Mouse (Mus musculus) gonadal fat pad, adult 2 months (tissue): ENCODE results near the gene Gm28845. TPM values are rescaled to one million over a fixed set of nuclear protein-coding genes. Genes with fewer than 3 reads are reported as not detected.

Experiments
- DNase-seq: peaks from one replicate; pipeline ENCODE4 v3.0.0-alpha.2; 2012; ENCODE audit warnings: low read depth
- polyA plus RNA-seq: library from polyadenylated mRNA; depleted of rRNA; stranded (reverse); fragments of >200 nt; gene quantifications from 2 replicates; pipeline ENCODE4 v1.2.3, GENCODE M21; 2012; rRNA removed

Gene Gm28845
- not detected in 2 replicates for polyA plus RNA-seq

DNA sequence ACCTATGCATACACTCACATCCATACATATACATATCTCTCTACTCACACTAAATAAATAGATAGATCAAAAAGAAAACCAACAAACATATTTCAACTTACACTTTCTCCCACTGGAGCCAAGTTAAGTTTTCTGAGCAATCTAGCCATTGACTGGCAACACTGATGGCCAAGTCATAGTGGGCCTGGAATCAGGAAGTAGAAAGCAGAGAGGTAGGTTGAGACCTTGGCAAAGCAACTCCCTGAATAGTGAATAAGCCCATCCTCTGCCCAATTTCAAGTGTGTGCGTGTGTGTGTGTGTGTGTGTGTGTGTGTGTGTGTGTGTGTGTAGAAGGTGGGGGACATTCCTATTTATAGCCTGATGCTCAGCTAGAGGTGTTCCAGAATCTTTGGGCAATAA is at the start of gene Gm28845:
TSS of gene Gm28845 (minus strand) at position 121 of the 400 bp plus-strand sequence.
- DNase-seq: no peak

DNA sequence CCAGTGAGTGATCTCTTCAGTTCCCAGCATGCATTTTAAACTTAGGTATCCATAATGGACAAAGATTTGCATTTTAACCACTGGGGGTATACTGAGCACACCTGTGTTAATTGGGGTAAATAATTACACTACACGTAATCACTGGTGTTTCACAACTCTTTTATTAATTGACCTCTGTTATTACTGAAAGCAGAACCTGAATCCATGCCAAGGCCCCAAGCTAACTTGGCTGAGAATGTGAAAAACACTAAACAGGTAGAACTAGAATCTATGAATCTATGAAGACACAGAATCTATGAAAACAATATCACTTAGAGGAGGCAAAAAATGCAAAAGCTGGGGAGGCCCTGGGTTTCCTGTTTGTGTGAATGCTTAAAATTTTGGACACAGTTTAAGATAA is 48.1 kb upstream of the Gm28845 start:
- DNase-seq: no peak

DNA sequence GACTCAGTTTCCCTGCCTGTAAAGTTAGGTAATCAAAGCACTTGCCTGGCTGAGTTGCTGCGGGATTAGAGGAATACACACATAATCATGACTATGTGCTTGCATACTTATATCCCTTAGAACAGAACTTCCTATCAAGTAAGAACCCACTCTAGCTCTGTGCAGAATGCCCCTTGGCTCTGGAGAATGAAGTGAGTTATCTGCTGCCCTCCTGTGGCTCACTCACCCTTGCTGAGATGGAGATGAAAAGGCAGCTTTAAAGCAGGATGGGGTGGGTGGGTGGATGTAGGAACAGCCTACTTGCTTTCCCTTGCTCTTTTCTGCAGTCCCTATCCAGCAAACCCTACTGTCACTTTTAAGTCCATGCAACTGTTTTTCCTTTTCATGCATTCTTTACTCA is 42.9 kb upstream of the Gm28845 start:
- DNase-seq: no peak

DNA sequence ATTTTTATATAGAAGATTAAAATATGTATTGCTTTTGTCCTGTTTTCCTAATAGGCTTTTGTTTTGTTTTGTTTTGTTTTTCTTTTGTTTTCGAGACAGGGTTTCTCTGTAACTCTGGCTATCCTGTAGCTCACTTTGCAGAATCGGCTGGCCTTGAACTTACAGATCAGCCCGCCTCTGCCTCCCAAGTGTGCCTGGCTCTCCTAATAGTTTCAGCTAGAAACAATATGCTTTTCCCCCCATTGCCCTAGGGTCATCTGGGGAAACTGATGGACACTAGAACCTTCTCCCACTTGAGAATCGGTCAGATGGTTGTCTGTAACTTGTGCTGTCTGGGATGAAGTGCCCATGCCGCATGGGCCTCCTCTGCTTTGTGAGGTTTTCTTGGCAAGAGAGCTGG is 36.8 kb upstream of the Gm28845 start:
- DNase-seq: no peak

DNA sequence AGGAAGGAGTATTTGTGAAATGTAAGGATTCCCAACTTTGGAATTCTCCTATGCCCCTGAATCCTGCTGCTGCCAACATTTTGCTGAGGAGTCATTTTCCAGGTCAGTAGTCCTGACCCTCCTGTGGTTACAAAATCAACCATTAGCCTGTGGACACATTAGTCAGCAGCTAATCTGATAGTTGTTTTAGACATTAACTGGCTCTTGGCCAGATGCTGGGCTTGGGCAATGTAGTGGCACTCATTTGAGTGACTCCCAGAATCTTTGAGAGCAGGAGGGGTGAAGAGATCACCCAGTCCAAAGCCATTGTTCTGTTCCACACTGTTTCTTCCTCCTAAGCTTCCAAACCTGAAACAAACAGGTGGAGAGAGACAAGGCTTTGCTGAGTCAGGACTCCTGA is 35.5 kb upstream of the Gm28845 start:
- no peak for DNase-seq

DNA sequence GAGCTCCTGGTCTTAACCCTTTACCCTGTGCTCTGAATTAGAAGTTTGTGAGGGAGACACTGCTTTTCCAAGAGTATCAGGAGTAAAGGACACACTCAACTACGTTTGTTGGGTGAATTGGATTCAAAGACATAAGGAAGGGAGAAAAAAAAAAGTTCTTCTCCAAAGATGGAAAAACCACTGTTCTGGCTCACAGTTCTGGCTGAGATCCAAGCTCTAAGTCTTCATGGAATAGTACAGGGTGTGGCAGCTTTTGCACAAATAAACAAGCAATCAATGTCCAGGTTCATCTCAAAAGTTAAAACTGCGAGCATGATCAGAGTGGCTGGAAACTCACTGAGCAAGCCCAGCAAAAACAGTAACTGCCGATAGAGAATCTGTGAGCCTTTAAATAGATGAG is 28.6 kb upstream of the Gm28845 start:
- DNase-seq: no peak

DNA sequence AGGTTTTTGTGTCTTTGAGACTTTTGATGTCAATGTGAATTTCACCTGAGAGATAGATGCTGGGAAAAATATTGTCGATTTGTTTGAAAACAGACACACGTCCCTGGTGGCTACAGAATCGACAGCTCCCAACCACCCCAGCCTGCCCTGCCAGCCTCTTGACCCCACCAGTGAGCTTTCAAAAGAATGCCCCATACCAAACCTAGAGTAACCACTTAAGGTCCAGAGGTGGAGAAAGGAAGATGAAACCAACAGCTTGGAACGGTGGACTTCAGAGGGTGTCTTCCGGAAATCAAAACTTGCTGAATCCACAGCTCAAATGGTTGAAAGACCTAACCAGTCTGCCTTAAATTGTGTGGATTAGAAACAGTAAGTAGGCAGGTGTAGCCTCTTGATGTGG is 28.0 kb upstream of the Gm28845 start:
- DNase-seq: no peak

DNA sequence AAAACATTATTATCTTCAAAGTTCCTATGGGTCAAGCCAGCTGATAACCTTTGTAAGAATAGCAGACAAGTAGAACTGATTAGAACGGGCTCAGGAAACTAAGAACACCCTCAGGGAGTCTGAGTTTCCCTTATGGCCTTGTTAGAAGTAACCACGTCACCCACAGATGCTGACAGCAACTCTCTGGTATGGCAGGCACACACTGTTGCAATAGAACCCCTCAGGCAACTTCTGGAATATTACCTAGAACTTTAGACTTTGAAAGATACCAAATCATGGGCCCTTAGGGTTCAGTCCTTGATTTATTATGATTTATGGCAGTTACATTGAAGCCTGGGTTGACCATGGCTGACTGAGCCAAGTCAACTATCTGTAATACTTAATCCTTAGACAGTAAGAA is 27.2 kb upstream of the Gm28845 start:
- no peak for DNase-seq

DNA sequence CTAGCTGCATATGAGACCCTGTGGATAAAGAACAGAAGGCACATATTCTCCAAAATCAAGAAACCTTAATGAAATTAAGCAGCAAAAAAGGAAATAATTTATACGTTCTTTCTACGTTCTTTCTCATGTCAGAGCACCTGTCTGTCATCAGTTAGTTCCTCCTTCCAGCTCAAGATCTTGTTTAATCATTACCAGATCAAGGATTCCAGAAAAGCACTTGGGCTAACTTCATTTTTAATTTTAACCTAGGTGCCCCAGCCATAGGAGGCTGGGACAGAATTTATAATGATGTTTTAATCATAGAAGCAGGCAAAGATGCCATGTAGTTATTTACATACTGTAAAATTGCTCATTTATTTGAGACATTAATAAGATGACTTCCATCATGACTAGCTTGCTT is 25.4 kb upstream of the Gm28845 start:
- DNase-seq: no peak

DNA sequence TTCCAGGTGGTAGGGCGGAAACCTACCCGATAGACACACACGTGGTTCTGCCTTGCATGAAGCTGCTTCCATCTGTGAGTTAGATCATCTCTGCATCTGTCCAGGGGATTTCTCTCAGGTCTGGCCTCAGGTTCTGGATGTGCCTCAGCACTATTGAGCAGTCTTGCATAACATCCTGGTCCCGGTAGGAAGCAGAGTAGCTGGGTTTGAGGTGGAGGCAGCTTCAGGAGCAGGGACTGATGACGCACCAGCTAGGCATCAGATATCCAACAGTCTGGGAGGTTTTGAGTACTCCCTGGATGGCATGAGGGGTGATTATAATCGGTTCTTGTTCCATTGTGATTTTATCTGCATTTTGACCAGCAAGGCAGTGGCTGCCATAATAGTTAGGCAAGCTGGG is 18.2 kb upstream of the Gm28845 start:
- DNase-seq: no peak

DNA sequence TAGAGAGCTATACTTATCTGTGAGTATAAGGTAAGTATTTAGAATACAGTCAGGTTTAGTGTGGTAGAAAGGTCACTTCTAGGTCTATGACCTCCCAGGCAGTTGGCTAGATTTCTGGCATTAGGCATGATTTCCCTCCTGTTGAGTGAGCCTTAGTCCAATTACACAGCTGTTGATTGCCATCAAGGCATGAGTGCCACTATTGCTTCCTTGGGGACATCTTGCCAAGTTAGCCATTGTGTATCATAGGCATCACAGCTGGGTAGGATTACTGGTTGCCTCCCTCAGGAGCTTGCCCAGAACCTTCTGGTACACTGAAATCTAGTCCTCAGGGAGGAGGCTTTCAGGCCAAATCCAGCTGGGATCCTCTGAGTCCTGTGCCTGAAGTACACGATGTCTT is 13.5 kb upstream of the Gm28845 start:
- no peak for DNase-seq

DNA sequence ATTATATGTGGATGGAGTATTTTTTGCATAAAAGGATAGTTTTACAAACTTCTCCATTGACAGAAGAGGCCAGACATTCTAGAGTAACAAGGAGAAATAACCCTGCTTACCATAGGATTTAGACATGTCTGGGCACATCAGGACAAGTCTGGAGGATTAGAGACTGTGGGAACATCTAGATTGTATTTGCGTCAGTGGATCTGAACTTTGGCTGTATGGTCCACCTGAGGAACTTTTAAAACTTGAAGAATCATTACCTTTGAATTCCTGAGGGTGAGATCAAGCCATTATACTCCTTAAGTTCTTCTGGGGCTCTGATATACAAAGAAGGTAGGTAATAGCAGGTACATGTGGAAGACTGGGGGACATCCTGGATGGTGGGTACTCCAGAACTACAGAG is 12.3 kb upstream of the Gm28845 start:
- no peak for DNase-seq

DNA sequence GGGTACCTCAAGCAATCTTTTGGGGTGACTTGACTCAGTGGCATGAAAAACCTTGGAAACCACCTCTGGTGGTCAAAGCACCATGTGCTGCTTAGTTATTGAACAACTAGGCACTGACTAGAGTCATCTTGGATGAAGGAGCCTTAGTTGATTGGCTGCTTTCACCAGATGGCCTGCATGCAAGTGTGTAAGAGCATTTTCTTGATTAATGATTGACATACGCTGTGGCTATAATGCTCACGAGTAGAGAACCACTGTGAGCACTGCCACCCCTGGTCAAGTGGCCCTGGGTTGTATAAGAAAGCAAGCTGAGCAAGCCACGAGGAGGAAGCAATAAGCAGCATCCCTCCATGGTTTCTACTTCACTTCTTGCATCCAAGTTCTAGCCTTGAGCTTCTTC is 10.9 kb upstream of the Gm28845 start:
- no peak for DNase-seq

DNA sequence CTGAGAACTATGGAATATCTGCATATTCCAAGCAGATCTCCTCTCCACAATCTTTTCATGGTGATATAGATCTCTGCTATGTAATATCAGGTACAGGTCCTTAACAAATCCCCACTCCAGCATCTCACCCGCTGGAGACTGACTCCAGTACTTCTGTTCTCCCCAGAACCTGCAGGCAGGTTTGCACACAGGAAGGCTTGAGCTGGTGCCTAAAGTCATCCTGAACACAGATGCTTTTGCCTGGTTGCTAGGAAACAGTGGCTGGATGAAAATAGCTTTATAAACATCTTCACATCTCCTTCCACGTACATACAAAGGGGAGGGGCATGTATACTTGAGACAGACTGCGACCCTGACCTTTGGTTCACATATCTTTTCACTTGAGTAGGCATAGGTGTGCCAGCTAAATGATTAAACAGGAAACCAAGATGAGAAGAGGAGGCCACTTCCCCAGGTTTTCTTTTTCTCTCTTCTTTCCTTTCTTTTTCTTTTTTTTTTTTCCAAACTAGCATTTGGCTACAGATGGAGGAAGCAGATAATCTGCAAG is 10.3 kb upstream of the Gm28845 start:
- no peak for DNase-seq

DNA sequence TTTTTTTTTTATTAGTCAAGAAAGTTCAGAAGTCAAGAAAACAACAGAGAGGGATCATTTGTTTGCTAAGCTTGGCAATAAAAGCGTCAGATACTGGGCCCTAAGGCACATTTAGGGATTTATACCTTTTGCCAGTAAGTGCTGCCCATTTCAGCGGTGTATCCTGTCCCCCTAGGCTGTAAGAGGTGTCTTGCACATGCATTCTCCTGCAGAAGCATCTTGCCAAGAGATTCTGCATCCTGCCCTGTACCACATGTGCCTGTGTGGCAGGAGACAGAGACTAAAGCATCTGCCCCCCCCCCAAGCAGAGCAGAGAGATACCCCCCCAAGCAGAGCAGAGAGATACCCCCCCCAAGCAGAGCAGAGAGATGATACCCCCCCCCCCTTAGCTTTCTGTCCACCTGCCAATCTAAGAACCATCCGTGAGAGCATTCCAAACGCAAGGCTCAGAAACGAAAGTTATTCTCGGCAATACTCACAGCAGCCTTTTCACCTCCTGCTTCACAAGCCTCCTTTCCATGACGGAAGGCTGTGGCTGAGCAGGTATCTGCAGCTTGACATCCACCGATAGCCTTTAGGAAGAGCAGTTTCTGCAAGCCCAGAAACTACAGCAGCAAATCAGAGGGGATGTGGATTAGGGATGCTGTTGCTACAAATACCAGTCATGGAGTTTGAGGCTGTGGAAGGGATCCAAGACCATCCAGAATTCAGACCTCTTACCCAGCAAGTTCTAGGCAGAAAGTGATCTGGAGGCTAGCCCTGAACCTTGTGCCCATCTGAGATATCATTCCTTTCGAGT is 3.4 kb upstream of the Gm28845 start, which contains the start of gene D630023F18Rik:
TSS of gene D630023F18Rik (minus strand) at position 641 of the 799 bp plus-strand sequence.
- DNase-seq: no peak

DNA sequence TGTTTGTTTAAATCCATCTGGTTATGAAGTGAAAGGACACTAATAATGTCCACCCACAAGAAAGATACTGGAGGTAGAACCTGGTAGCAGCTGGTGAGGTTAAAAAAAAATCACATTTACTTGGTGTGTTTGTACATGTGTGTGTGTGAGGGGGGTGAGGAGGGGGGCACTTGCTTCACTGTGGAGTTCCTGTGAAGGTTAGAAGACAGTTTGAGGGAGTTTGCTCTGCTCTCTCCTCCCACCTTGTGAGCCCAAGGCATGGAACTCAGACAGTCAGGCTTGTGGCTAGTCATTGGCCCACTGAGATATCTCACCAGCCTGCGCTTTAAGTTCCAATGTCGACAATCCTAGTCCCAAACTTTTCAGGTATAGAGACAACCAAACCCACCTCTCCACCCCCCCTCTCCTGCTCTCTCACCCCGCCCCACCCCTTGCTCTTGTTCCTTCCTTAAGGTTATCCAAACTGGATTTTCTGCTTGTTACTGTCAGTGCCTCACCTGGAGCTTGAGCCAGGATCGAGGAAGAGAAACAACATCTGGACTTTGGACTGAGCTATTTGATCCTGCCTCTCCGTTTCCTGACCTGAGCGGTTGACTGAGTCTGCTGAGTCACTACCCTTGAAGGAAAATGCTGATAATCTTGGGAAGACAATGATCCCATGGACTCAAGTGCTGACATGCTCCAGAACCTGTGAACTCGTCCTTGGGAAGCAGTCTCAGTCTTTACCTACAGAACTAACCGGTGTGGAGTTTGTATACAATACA is 1.0 kb downstream of the Gm28845 start:
- no peak for DNase-seq

DNA sequence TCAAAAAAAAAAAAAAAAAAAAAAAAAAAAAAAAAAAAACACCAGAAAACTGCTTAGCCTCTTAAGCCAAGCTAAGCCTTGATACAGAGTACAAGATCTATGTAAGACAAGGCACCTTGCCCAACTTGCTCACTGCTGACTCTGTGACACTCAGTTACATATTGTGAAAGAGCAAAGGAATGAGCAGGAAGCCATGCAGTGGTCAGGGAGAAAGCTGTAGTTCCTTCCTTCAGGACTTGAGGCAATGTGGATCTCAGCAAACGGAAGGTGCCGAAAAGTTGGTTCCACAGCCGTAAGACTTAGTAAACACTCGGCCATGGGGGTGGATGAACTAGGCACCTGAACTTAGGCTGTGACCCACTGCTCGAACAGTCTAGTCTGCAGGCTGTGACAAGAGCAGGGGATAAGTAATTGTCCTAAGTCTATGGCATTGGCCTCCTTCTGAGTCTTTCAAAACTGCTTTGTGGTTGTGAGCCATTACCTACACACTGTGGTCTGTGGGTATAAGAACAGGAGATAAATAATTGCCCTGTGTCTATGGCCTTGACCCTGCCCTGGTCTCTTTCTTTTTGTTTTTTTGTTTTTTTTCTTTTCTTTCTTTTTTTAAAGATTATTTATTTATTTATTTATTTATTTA is 5.7 kb downstream of the Gm28845 start:
- DNase-seq: peak; percentile 93

DNA sequence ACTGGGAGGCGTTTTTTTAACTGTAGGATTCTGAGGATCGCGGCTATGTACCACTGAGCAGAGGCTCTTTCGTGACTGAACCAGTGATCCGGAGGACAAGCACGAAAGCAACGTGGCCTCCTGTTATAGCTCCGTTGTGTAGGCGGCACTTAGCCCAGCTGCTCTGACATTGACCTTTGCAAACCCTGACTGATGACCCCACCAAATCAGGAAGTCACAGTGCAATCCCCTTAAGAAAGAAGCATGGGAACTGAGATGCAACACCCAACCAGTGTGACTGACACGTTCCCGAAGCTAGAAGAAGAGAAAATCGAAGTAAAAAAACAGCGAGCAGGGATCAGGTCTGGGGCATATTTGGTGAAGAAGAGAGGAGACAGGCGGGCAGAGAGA is 6.6 kb downstream of the Gm28845 start:
- no peak for DNase-seq

DNA sequence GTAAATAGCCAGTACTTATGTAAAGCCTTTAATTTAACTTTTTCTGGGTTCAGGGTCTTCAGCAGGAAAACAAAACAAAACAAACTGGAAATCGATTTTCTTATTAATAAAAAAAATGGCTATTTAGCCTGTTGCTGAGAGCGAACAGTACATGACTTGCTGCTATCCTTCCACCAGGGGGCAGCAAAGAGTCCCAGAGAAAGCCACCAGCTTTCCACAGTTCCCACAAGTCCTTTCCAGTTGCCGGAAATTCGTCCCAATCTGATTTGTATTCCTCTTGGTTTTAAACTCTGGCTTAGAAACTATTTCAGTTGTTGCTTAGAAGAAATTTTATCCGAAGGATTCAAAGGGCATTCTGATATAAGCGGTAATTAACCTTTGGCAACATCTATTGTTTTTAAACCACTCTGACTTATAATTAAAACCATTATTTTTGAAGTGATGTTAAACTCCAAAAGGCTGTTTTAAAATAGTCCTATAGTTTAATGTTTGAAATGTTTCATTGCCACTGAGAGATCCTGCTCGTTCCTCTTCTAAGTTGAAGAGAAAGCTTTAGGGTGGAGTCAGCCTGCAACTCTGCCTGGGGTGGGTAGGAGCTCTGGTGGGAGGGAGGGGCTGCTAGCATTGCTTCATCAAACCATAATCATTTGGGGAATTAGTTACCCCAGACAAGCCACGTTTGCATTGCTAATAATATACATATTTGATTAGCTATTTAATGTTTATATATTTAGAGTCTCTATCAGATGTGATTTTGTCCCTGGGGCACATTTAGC is 7.1 kb downstream of the Gm28845 start:
- DNase-seq: no peak

DNA sequence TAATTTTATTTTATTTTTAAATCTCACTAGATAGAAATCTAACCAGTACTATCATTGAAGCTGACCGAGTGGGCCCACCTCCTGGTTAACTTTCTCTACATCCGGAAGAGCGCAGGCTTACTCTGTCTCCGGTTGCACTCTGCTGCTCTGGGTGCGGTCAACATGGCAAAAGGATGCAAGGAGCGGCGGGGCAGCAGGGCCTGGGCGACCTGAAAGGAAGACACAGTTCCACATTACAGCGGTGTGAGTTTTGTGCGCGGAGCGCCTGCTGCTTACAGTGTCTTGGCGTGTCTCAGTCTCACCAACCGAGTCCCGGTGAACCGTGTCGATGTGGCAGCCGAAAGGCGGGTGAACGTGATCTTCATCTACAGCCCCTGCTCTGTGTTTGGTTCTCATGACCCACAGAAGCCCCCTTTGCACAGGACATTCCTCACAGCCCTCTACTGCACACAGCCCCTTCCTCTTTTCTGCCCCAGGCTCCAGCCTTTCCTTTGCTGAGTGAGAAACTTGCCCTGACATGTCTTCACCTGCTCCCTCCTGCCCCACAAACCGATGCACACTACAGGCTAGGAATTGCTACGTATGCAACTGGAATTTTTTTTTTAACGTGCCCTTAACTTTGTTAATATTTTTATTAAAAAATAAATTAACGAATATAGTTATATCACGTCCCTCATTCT is 9.5 kb downstream of the Gm28845 start:
- DNase-seq: no peak

DNA sequence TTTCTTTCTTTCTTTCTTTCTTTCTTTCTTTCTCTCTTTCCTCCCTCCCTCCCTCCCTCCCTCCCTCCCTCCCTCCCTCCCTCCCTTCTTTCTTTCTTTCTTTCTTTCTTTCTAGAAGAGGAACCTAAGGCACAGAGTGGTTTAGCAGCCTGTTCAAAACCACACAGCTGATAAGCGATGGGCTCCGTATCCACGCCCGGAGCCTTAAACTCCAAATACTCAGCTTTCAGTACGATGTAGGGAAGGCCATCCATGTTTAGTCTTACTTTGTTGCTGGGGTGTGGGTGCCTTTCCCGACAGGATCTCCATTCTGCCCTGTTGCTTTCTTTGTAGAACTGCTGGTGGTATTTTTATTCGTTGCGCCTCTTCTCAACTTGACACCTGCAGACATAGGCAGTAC is 10.2 kb downstream of the Gm28845 start:
- no peak for DNase-seq
